Comparison of ENCODE assay signal across 12 mouse cellular contexts in the genomic region with DNA sequence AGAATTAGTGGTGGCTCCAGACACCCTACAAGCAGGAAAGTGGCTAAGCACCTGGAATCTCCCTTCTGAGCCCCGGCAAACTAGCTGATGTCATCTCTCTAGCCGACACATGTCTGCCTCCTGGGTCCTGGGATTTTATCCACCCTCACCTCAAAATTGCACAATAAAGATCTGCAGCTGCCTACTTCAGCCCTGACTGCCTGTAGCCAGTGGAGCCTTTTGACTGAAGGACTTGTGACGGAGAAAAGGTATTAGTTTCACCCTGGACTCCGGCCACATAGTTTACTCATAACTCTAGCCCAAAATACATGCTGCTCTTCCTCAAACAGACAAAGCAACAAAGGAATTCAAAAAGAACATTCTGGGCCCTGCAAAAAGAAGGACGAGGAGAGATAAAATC.
DNase-seq lines count a peak whose midpoint lies in the region; ATAC-seq and TF ChIP-seq lines count a peak whose summit lies in the region.
"Had no signal": no experiment of that assay in that cellular context is flagged by ENCODE, and none has a peak within 500 bp of the region (broad histone marks: within the 10 kb centered on the region; RNA-seq: fewer than 3 reads in every experiment).

No protein-coding gene starts in this region.

- 38% methylated on average over 5 of the region's 5 CpGs for WGBS in heart, embryonic 11.5 days (ENCODE audit: insufficient replicate concordance)
- 61% methylated on average over 5 of the region's 5 CpGs for WGBS in kidney, adult 2 months
- 82% methylated on average over 5 of the region's 5 CpGs for WGBS in midbrain, embryonic 16.5 days

- no peaks in the 10 kb centered on the region for H3K9me3 ChIP-seq in heart, embryonic 11.5 days (replicated peaks; ENCODE audit: control insufficient read depth, low read length)
- H3K9me3 ChIP-seq in midbrain, embryonic 16.5 days (replicated peaks; ENCODE audit: control insufficient read depth, low read length, poor library complexity, severe bottlenecking): no peaks in the 10 kb centered on the region
- H3K9me3 ChIP-seq: midbrain, embryonic 12.5 days; neural tube, embryonic 13.5 days had no signal

- no peak for TF ChIP-seq CTCF in kidney, adult 2 months (conservative IDR thresholded peaks at IDR 0.05; ENCODE audit: insufficient read depth, insufficient read length, low read depth, low read length)

- no peak for ATAC-seq in heart, embryonic 11.5 days (replicated peaks; ENCODE audit: insufficient number of reproducible peaks, low FRiP score, low TSS enrichment)
- no peak for ATAC-seq in midbrain, embryonic 16.5 days

- H3K36me3 ChIP-seq in heart, embryonic 11.5 days (ENCODE audit: control insufficient read depth, insufficient read depth, low read length): no peaks in the 10 kb centered on the region
- H3K36me3 ChIP-seq in kidney, adult 2 months (ENCODE audit: control insufficient read depth, insufficient read depth, low read length): no peaks in the 10 kb centered on the region
- H3K36me3 ChIP-seq in midbrain, embryonic 16.5 days (ENCODE audit: control insufficient read depth, insufficient read depth, low read length): no peaks in the 10 kb centered on the region
- H3K36me3 ChIP-seq: midbrain, embryonic 12.5 days; neural tube, embryonic 13.5 days had no signal

- H3K27ac ChIP-seq in heart, embryonic 11.5 days (ENCODE audit: low read depth, low read length): peak overlapping the region; percentile 55
- no peak overlapping the region for H3K27ac ChIP-seq in kidney, adult 2 months (ENCODE audit: insufficient read depth, low read depth, low read length)
- no peak overlapping the region for H3K27ac ChIP-seq in midbrain, embryonic 16.5 days (ENCODE audit: low read length)
- H3K27ac ChIP-seq: midbrain, embryonic 12.5 days; neural tube, embryonic 13.5 days had no signal

- no peak overlapping the region for H3K9ac ChIP-seq in heart, embryonic 11.5 days (ENCODE audit: low read depth, low read length)
- no peak overlapping the region for H3K9ac ChIP-seq in midbrain, embryonic 16.5 days (ENCODE audit: low read depth, low read length)
- H3K9ac ChIP-seq: midbrain, embryonic 12.5 days; neural tube, embryonic 13.5 days had no signal

- no peak overlapping the region for H3K4me2 ChIP-seq in heart, embryonic 11.5 days
- no peak overlapping the region for H3K4me2 ChIP-seq in midbrain, embryonic 16.5 days (ENCODE audit: low read length)
- H3K4me2 ChIP-seq: midbrain, embryonic 12.5 days; neural tube, embryonic 13.5 days had no signal

- intact Hi-C loops in heart, postnatal 10 days (cut with DNase I): no loop called here

- TF ChIP-seq POLR2A in kidney, adult 2 months (IDR thresholded peaks at IDR 0.05; ENCODE audit: low read depth, low read length): no peak

- H3K4me1 ChIP-seq in heart, embryonic 11.5 days (ENCODE audit: control insufficient read depth, insufficient read depth, low read length): peaks cover 20% of the 10 kb centered on the region
- H3K4me1 ChIP-seq in kidney, adult 2 months (ENCODE audit: control insufficient read depth, insufficient read depth, low read length): no peaks in the 10 kb centered on the region
- H3K4me1 ChIP-seq in midbrain, embryonic 16.5 days (ENCODE audit: control insufficient read depth, insufficient read depth, low read length): no peaks in the 10 kb centered on the region
- H3K4me1 ChIP-seq: midbrain, embryonic 12.5 days; neural tube, embryonic 13.5 days had no signal

- no peak overlapping the region for H3K4me3 ChIP-seq in heart, embryonic 11.5 days (ENCODE audit: low read depth, low read length)
- no peak overlapping the region for H3K4me3 ChIP-seq in kidney, adult 2 months (ENCODE audit: insufficient read depth, low read depth, low read length)
- H3K4me3 ChIP-seq in midbrain, embryonic 16.5 days (ENCODE audit: low read depth, low read length): no peak overlapping the region
- H3K4me3 ChIP-seq: midbrain, embryonic 12.5 days; neural tube, embryonic 13.5 days had no signal

- H3K27me3 ChIP-seq in heart, embryonic 11.5 days (ENCODE audit: control insufficient read depth, insufficient read depth, low read length): no peaks in the 10 kb centered on the region
- no peaks in the 10 kb centered on the region; the same call in 1 of the 2 replicates for H3K27me3 ChIP-seq in kidney, adult 2 months (replicated peaks; ENCODE audit: control insufficient read depth, insufficient read depth, low read length)
- no peaks in the 10 kb centered on the region for H3K27me3 ChIP-seq in midbrain, embryonic 16.5 days (ENCODE audit: control insufficient read depth, insufficient read depth, low read depth, low read length)
- H3K27me3 ChIP-seq: midbrain, embryonic 12.5 days; neural tube, embryonic 13.5 days had no signal

- DNase-seq in heart, postnatal 10 days: no peak
- peak; percentile 87 for DNase-seq in 3T3-L1 (ENCODE audit: low read depth, low spot score)
- DNase-seq in Muller cell, postnatal 12 days (ENCODE audit: inconsistent ontology term): peak; percentile 85
- DNase-seq in liver: peak; percentile 40
- no peak for DNase-seq in kidney, adult 2 months
- DNase-seq: cerebellum, adult 11-12 months; kidney, adult 8-10 months; right cerebral cortex, adult 18-20 months had no signal

Comparison
In these comparisons a context has a peak if more than half of its experiments do, and no peak if none do; other contexts are left out.
1. DNase-seq: peak in 3T3-L1 (single experiment), Muller cell, postnatal 12 days (single experiment) and liver (single experiment); none in heart, postnatal 10 days (0 of 2) and kidney, adult 2 months (single experiment).